Mouse (Mus musculus) lung, postnatal 0 days (tissue): Measurements from ENCODE around the gene Slfn9.
"Not testable (repeated sequence)": the region's sequence is repeated elsewhere in the genome, so short reads cannot be mapped to it uniquely, and the experiment has no call there.

ENCODE experiments used
- CTCF ChIP-seq: IDR thresholded peaks from 2 replicates; pipeline ENCODE4 v1.5.1; 2016; ENCODE audit warnings: antibody characterized with exemption, mild to moderate bottlenecking
- EP300 ChIP-seq: IDR thresholded peaks from 2 replicates; pipeline ENCODE4 v1.6.1; 2016; ENCODE audit warnings: antibody characterized with exemption, mild to moderate bottlenecking, control low read depth

- not testable (repeated sequence) for TF ChIP-seq CTCF, EP300
Observed at GRCm38 (mm10) chr11:83019561-83020519, 28.2 kb upstream of the Slfn9 start.
